Mouse (Mus musculus) lung, adult 2 months (tissue): ENCODE results near the gene Csrnp1.

Source experiments
- CTCF ChIP-seq: fragments of 200-500 bp; IDR thresholded peaks from 2 replicates; pipeline ENCODE4 v1.5.1; 2011; ENCODE audit warnings: mild to moderate bottlenecking, low read length, control low read depth; ENCODE audit not compliant: insufficient read depth
- POLR2A ChIP-seq: fragments of 200-500 bp; IDR thresholded peaks from 2 replicates; pipeline ENCODE4 v1.6.1; 2011; ENCODE audit warnings: low read depth, mild to moderate bottlenecking, control low read depth, low read length, borderline replicate concordance; ENCODE audit errors: extremely low read depth

DNA sequence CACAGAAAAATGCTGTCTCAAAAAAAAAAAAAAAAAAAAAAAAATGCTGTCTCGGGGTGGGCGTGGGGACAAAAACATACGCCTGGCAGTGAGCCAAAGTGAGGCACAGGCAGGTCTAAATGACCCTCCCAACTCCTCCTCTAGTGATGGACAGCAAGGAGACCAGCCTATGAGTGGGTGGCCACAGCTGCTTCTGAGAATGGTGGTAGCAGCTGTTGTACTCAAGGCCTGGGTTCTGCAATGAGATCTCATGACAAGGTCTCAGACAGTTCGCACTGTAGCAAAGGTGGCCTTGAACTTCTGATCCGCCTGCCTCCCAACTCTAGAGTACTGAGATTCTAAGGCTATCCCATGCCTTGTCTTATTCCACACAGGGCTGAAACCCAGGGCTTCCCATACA, 43.1 kb downstream of the Csrnp1 start:
- TF ChIP-seq POLR2A (no peak), CTCF (no peak)
